Mouse (Mus musculus): ENCODE data around the gene Cubn.

DNA sequence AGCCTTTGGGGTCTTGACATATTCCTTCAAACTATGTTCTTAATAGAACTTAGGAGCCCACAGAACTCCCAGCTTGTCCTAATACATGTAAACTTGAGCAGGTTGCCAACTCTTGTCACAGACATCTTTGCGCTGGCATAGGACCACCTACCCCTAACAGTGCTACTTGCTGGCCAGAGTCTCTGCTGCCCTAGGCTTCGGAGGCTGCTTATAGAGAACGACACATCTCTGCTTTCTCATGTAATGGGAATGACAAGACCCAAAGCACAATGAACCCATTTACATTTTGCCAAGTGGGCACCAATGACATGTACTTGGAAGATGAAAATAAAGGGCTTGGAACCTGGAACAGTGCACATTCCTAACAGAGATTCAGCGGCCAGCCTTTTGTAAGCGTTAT lies 105.0 kb downstream of the Cubn start:
- no peak for TF ChIP-seq CTCF (conservative IDR thresholded peaks at IDR 0.05; ENCODE audit: low read length)
- no peak for TF ChIP-seq POU5F1 (IDR thresholded peaks at IDR 0.05; ENCODE audit: borderline replicate concordance, low read length)
